Mouse (Mus musculus) c-Kit-positive CD71-positive TER-119-positive erythroid progenitor cells, embryonic 14.5 days (primary cell): ENCODE data around the gene Pias4.
A peak's percentile ranks its signal among the peaks of the same experiment; 100 is the strongest.

Experiments used
- DNase-seq: peaks from one replicate; pipeline ENCODE4 v3.0.0-alpha.2; 2013; ENCODE audit warnings: low spot score

Gene Pias4

DNA sequence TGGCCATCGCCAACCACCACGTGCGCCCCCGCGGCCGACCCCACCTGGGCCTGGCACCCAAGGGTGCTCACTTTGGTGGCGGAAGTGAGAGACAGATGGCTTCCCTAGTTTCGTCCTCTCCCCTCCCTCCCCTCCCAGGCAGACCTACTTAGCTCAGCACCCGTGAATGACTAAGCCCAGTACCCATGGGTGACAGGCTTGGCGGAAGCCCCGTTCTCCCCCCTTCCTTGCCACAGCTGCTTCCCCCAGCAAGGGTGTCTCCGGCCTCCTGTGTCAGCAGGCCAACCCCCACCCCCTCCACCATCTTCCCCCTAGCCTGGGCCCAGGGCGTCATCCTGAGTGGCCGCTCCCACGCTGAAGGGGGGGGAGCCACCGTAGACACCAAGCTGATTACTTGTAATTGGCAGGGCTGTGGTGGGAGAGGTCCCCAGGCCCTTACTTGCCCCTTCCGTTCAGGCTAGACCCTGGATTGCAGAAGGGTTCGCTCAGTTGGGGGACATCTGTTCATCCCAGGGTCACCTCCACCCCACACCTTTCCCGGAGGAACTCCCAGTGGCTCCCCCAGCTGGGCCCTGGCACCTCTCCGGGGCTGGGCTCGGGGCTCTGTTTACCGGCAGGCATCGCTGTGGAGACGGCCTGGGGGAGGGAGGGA lies 29.5 kb downstream of the Pias4 start:
- no peak for DNase-seq

- DNase-seq = peak; percentile 99
Observed at GRCm38 (mm10) chr10:81137252-81138130, 30.2 kb downstream of the Pias4 start.

- DNase-seq = peak; percentile 72
Observed at GRCm38 (mm10) chr10:81136706-81137231, 31.0 kb downstream of the Pias4 start.

DNA sequence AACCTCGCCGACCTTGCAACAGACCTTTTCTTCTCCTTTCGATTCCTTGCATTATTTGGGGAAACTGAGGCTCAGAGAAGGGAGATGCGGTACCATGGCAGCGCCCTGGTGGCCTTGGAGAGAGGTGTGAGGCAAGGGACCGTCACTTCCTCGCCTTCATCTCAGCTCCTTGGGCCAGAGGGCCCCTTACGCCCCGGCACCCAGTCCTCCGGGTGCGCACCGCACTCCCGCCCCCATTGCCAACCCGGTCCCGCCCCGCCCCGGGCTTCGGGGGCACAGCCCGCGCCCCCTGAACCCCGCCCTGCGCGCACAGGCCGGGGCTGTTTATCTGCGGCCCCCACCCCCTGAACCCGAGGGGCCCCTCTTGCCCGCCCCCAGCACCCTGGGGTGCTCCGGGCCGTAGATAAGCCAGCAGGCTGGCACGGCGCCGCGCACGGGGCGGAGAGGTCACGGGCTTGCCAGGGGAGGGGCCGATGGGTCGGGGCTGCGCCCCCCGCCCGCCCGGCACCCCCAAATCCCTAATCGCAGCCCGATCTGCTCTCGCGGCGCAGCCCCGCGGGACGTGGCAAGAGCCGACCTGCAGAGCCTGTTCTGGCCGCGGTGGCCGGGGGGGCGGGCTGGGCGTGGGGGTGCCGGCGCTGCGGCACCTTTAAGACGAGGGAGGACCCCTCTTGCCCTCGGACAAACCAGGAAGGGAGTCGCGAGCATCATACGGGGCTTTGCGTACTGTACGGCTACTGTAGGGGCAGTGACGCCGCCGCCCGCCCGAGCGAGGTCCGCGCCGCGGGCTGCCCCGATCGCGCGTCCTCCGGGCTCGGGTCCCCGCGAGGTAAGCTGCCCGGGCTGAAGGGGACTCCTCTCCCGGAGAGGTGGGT lies 31.7 kb downstream of the Pias4 start:
- DNase-seq = peak; percentile 85

DNA sequence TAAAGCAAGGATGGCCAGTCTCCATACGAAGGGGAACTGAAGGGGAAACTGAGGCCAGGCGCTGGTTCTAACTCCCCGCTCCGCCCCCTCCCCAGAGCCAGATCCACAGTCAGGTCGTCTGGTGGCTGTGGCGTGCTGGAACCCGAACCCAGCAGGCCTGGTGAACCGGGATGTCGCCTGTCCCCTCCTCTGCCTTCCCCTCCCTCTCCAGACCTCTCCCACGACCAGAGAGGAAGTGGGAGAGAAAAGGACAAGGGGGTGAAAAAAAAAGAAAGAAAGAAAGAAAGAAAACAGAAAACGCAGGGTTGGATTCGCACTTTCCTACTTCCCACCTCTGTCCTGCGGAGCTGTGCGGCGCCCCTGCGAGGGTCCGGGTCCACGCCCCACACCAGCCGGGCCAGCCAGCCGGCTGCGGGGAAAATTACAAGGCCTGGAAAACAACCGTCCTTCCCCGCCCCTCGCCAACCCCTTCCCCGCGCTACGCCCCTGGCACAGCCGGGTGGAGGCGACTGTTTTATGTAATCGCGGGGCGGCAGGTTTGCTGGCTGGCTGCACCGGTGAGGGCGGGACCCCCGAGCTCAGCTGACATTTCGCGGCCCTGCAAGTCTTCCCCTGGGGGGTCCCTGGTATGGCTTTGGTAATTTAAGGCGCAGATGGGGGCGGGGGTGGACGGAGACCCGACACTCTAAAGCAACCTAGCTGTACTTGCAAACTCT lies 32.6 kb downstream of the Pias4 start, which contains the start of gene Zbtb7a:
TSS of gene Zbtb7a (plus strand) at position 255 of the 716 bp plus-strand sequence.
- DNase-seq = peak; percentile 62

DNA sequence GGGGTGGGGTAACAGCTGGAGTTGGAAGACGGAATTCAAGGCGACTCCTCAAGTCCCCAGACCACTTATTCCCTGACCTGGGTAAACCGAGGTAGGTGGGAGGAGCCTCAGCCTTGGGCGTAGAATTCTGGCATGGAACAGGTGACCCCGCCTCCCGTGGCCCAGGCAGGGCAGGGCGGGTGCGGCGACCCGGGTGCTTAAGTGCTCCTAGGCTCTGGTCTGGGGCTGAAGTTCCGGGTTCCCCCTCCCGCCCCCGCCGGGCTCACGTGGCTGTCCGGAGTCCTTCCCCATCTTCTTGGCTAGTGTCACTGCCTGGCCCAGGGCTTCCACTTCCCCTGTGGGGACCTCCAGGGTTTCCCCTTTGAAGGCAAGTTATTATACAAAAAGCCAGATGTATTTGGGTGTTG lies 33.5 kb downstream of the Pias4 start:
- peak; percentile 73 for DNase-seq

DNA sequence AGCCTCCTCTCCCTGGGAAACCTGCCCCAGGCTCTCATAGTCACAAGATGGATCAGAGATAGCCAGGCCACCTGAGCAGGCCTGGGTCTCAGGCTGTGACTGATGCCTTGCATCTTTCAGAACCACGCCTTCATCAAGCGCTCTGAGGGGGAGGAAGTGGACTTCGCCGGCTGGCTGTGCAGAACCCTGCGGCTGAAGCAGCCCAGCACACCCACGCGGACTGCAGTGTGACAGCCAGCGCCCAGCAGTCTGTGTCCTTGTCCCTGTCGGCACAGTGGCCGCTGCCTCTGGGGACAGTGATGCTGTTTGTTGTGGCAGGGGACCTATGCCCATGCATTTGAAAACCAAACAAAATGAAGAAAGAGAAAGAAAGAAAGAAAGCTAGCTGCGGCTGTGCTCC lies 44.2 kb downstream of the Pias4 start:
- DNase-seq = no peak

- DNase-seq = no peak
Observed at GRCm38 (mm10) chr10:81122889-81123288, 44.8 kb downstream of the Pias4 start.

GRCm38 (mm10) chr10:81120650-81121049 lies 47.1 kb downstream of the Pias4 start:
- no peak for DNase-seq

GRCm38 (mm10) chr10:81119625-81120024 lies 48.1 kb downstream of the Pias4 start:
- no peak for DNase-seq

- no peak for DNase-seq
Observed at GRCm38 (mm10) chr10:81112946-81113345, 54.8 kb downstream of the Pias4 start.

GRCm38 (mm10) chr10:81106113-81106721 lies 61.5 kb downstream of the Pias4 start:
- peak; percentile 81 for DNase-seq

DNA sequence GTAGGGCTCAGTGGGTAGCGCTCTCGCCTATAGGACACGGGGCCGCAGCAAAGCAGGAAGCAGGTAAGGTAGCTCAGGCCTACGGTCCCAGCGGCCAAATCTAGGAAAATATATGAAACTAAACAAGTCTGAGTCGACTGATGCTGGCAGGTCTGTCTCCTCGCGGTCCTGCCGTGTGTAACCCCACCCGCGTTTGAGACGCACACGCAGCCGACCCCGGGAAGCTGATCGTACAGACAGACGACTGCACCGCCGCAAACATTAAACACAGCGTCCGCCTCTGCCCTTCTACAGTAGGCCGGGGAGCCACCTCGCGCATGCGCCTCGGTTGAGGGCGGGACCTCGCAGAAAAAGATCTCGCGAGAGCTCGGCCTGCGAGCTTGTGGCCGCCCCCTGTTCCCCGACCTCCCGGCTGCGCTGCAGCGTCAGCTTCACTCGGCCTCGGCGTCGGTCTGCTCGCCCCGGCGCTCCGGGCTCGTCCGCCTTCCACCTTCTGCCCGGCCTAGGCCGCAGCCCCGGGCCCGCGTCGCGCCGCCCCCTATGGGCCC lies 62.1 kb downstream of the Pias4 start, which contains the start of gene Map2k2:
TSS of gene Map2k2 (plus strand) at position 351 of the 548 bp plus-strand sequence.
- peak; percentile 97 for DNase-seq
